Mouse (Mus musculus) CH12.LX (cell line): ENCODE measurements around the gene Tecta. TPM values are rescaled to one million over a fixed set of nuclear protein-coding genes. Genes with fewer than 3 reads are reported as not detected.

Experiments used
- DNase-seq: peaks from one replicate; pipeline ENCODE4 v3.0.0-alpha.2; 2013; ENCODE audit errors: extremely low read depth
- H3K27ac ChIP-seq: 2 replicates; pipeline ENCODE4 v1.5.1; 2012; ENCODE audit warnings: low read depth, mild to moderate bottlenecking, control low read depth, moderate library complexity; ENCODE audit not compliant: insufficient read depth
- H3K27me3 ChIP-seq: replicated peaks from 2 replicates; pipeline ENCODE3; 2012; ENCODE audit warnings: inconsistent platforms
- H3K36me3 ChIP-seq, 2 experiments: replicated peaks in 1 of 2; 2 replicates each; pipeline versions ENCODE3 to v1.6.1; 2012; ENCODE audit warnings: inconsistent platforms in 1 of 2, low read length in 1 of 2, mild to moderate bottlenecking in 1 of 2, mixed read lengths in 1 of 2, moderate library complexity in 1 of 2; ENCODE audit not compliant: control insufficient read depth in 1 of 2, insufficient read depth in 1 of 2
- H3K4me1 ChIP-seq, 2 experiments: 2 replicates each; pipeline ENCODE4 v1.6.1; 2012; ENCODE audit warnings: inconsistent platforms in 1 of 2, moderate library complexity in 1 of 2; ENCODE audit not compliant: insufficient read depth in 2 of 2, control insufficient read depth in 1 of 2
- H3K4me2 ChIP-seq: 2 replicates; pipeline ENCODE4 v1.6.1; 2012; ENCODE audit warnings: low read depth, mild to moderate bottlenecking, control low read depth; ENCODE audit not compliant: poor library complexity, insufficient read depth, severe bottlenecking
- H3K4me3 ChIP-seq, 3 experiments: fragments of 150-350 bp in 1 of 3; sonication (generic) in 1 of 3; replicated peaks in 1 of 3; 2 replicates each; pipeline versions ENCODE3 to v1.5.1; 2011 to 2012; ENCODE audit warnings: low read depth in 2 of 3, low read length in 2 of 3, mild to moderate bottlenecking in 2 of 3, moderate library complexity in 2 of 3, control low read depth in 1 of 3, improper control_type of control experiment in 1 of 3, inconsistent platforms in 1 of 3, mixed read lengths in 1 of 3; ENCODE audit not compliant: poor library complexity in 1 of 3
- H3K79me2 ChIP-seq: replicated peaks from 2 replicates; pipeline ENCODE4 v1.6.1; 2012; ENCODE audit warnings: mild to moderate bottlenecking, moderate library complexity; ENCODE audit not compliant: control insufficient read depth, poor library complexity, insufficient read depth, severe bottlenecking; ENCODE audit errors: extremely low read depth
- H3K9ac ChIP-seq: 2 replicates; pipeline ENCODE4 v1.6.1; 2012; ENCODE audit warnings: low read depth, mild to moderate bottlenecking, control low read depth, moderate library complexity; ENCODE audit not compliant: insufficient read depth
- H3K9me3 ChIP-seq: replicated peaks from 2 replicates; pipeline ENCODE3; 2012; ENCODE audit warnings: low read length, inconsistent platforms, mixed read lengths
- CHD2 ChIP-seq: IDR thresholded peaks from 2 replicates; pipeline ENCODE4 v1.6.1; 2011; ENCODE audit warnings: low read length, improper control_type of control experiment
- CTCF ChIP-seq, 2 experiments: IDR thresholded peaks in 1 of 2; conservative IDR thresholded peaks in 1 of 2; 2 replicates each; pipeline ENCODE4 v1.5.1; 2011 to 2012; ENCODE audit warnings: low read depth in 2 of 2, low read length in 2 of 2, improper control_type of control experiment in 1 of 2, inconsistent platforms in 1 of 2, mild to moderate bottlenecking in 1 of 2, moderate library complexity in 1 of 2
- E2F4 ChIP-seq: IDR thresholded peaks from 2 replicates; pipeline ENCODE4 v1.6.1; 2011; ENCODE audit warnings: low read depth, low read length, improper control_type of control experiment; ENCODE audit not compliant: insufficient replicate concordance
- EP300 ChIP-seq: IDR thresholded peaks from 2 replicates; pipeline ENCODE4 v1.6.1; 2011; ENCODE audit warnings: low read length, improper control_type of control experiment
- ETS1 ChIP-seq: conservative IDR thresholded peaks from 2 replicates; pipeline ENCODE4 v1.6.1; 2012; ENCODE audit warnings: low read depth, mild to moderate bottlenecking, inconsistent platforms, low read length, improper control_type of control experiment, moderate library complexity
- GABPA ChIP-seq: IDR thresholded peaks from 2 replicates; pipeline ENCODE4 v1.6.1; 2012; ENCODE audit warnings: low read depth, low read length, improper control_type of control experiment, inconsistent platforms; ENCODE audit not compliant: insufficient replicate concordance
- HCFC1 ChIP-seq: IDR thresholded peaks from 2 replicates; pipeline ENCODE4 v1.6.1; 2012; ENCODE audit warnings: low read depth, mild to moderate bottlenecking, inconsistent platforms, low read length, improper control_type of control experiment
- IRF4 ChIP-seq: IDR thresholded peaks from 2 replicates; pipeline ENCODE4 v1.6.1; 2014; ENCODE audit warnings: low read depth, mild to moderate bottlenecking, inconsistent platforms, low read length, improper control_type of control experiment
- JUND ChIP-seq: conservative IDR thresholded peaks from 2 replicates; pipeline ENCODE4 v1.6.1; 2011; ENCODE audit warnings: low read depth, low read length, improper control_type of control experiment
- KAT2A ChIP-seq: IDR thresholded peaks from 2 replicates; pipeline ENCODE4 v1.6.1; 2012; ENCODE audit warnings: low read length, improper control_type of control experiment, inconsistent platforms; ENCODE audit not compliant: insufficient replicate concordance
- MAFK ChIP-seq: IDR thresholded peaks from 2 replicates; pipeline ENCODE4 v1.6.1; 2011; ENCODE audit warnings: low read length, improper control_type of control experiment; ENCODE audit not compliant: insufficient replicate concordance
- MAX ChIP-seq: IDR thresholded peaks from 2 replicates; pipeline ENCODE4 v1.6.1; 2011; ENCODE audit warnings: low read length, improper control_type of control experiment
- MXI1 ChIP-seq: IDR thresholded peaks from 2 replicates; pipeline ENCODE4 v1.6.1; 2011; ENCODE audit warnings: mild to moderate bottlenecking, low read depth, low read length, improper control_type of control experiment
- MYC ChIP-seq: IDR thresholded peaks from 2 replicates; pipeline ENCODE4 v1.6.1; 2011; ENCODE audit warnings: low read depth, mild to moderate bottlenecking, improper control_type of control experiment, low read length
- NELFE ChIP-seq: IDR thresholded peaks from 2 replicates; pipeline ENCODE4 v1.6.1; 2011; ENCODE audit warnings: low read depth, low read length, improper control_type of control experiment
- NRF1 ChIP-seq: IDR thresholded peaks from 2 replicates; pipeline ENCODE4 v1.6.1; 2014; ENCODE audit warnings: low read depth, mild to moderate bottlenecking, inconsistent platforms, low read length, improper control_type of control experiment, moderate library complexity
- PAX5 ChIP-seq: IDR thresholded peaks from 2 replicates; pipeline ENCODE4 v1.6.1; 2012; ENCODE audit warnings: low read length, inconsistent platforms, mixed read lengths
- POLR2A ChIP-seq: IDR thresholded peaks from 2 replicates; pipeline ENCODE4 v1.6.1; 2011; ENCODE audit warnings: low read depth, mild to moderate bottlenecking, improper control_type of control experiment, low read length
- POLR2AphosphoS2 ChIP-seq: IDR thresholded peaks from 2 replicates; pipeline ENCODE4 v1.6.1; 2011; ENCODE audit warnings: low read depth, low read length, improper control_type of control experiment
- RAD21 ChIP-seq: IDR thresholded peaks from 2 replicates; pipeline ENCODE4 v1.6.1; 2011; ENCODE audit warnings: low read depth, mild to moderate bottlenecking, low read length, improper control_type of control experiment, moderate library complexity
- TBP ChIP-seq: conservative IDR thresholded peaks from 2 replicates; pipeline ENCODE4 v1.6.1; 2011; ENCODE audit warnings: low read depth, low read length, improper control_type of control experiment
- USF1 ChIP-seq: IDR thresholded peaks from 2 replicates; pipeline ENCODE4 v1.6.1; 2014; ENCODE audit warnings: low read depth, mild to moderate bottlenecking, inconsistent platforms, low read length, improper control_type of control experiment
- USF2 ChIP-seq: conservative IDR thresholded peaks from 2 replicates; pipeline ENCODE4 v1.6.1; 2011; ENCODE audit warnings: low read depth, low read length, improper control_type of control experiment
- ZMIZ1 ChIP-seq: IDR thresholded peaks from 2 replicates; pipeline ENCODE4 v1.6.1; 2012; ENCODE audit warnings: low read depth, mild to moderate bottlenecking, inconsistent platforms, low read length, improper control_type of control experiment
- ZNF384 ChIP-seq: IDR thresholded peaks from 2 replicates; pipeline ENCODE4 v1.6.1; 2012; ENCODE audit warnings: low read depth, low read length, improper control_type of control experiment, inconsistent platforms
- dilution Hi-C: fragments of 300-500 bp; cut with MboI; formaldehyde crosslinking; loops from 2 replicates; pipeline ENCODE4 v1.14.3; 2020; ENCODE audit warnings: low sequenced_read_pairs; ENCODE audit not compliant: extremely low pct_unique_long_range_greater_than_20kb, extremely low pct_ligation_motif_present
- in situ Hi-C: fragments of 300-500 bp; cut with MboI; formaldehyde crosslinking; loops from 3 replicates; pipeline ENCODE4 v1.14.3; 2019; ENCODE audit warnings: low sequenced_read_pairs, low pct_ligation_motif_present, low pct_unique_long_range_greater_than_20kb, mixed read lengths
- polyA plus RNA-seq: library from polyadenylated mRNA; unstranded; fragments of >175 nt; gene quantifications from 2 replicates; pipeline ENCODE4 v1.2.1, GENCODE M21; 2012; ENCODE audit warnings: low read depth; ENCODE audit not compliant: insufficient read length
- total RNA-seq, 2 experiments: library from RNA; depleted of rRNA; stranded (reverse); fragments of 300-350 nt in 1 of 2; fragments of >200 nt in 1 of 2; gene quantifications; 2 replicates each; pipeline ENCODE4 v1.2.3; 2012 to 2014

Tecta gene
- total and polyA plus RNA-seq, 3 experiments, result 0.04 to 0.09 TPM; not detected in 1

- Histone ChIP-seq H3K36me3 (no peaks in the 10 kb centered on the region), H3K27me3 (no peaks in the 10 kb centered on the region), H3K9ac (no peak overlapping the region), H3K4me2 (no peak overlapping the region), H3K27ac (no peak overlapping the region), H3K79me2 (no peaks in the 10 kb centered on the region), H3K9me3 (peaks cover 3% of the 10 kb centered on the region), H3K4me3 (no peak overlapping the region), H3K4me1 (peaks cover 0 to under 1% of the 10 kb centered on the region in 2 experiments; a peak in 1 of 4 replicates)
- in situ Hi-C loops, result loop anchor here (25.0 kb wide), 1 partner anchor 410 kb away; no protein-coding TSS in a partner anchor
- DNase-seq, result no peak
- dilution Hi-C loops, result no loop called here
- no peak for TF ChIP-seq HCFC1
- TF ChIP-seq GABPA, result no peak
- TF ChIP-seq ZNF384, result no peak
- TF ChIP-seq RAD21, result no peak
- TF ChIP-seq JUND, result no peak
- TF ChIP-seq KAT2A, result no peak
- no peak for TF ChIP-seq NRF1
- no peak for TF ChIP-seq E2F4
- no peak for TF ChIP-seq PAX5
- TF ChIP-seq, all 38 proteins: peak for 0
Observed at GRCm38 (mm10) chr9:42377656-42378055, 22.1 kb downstream of the Tecta start.

DNA sequence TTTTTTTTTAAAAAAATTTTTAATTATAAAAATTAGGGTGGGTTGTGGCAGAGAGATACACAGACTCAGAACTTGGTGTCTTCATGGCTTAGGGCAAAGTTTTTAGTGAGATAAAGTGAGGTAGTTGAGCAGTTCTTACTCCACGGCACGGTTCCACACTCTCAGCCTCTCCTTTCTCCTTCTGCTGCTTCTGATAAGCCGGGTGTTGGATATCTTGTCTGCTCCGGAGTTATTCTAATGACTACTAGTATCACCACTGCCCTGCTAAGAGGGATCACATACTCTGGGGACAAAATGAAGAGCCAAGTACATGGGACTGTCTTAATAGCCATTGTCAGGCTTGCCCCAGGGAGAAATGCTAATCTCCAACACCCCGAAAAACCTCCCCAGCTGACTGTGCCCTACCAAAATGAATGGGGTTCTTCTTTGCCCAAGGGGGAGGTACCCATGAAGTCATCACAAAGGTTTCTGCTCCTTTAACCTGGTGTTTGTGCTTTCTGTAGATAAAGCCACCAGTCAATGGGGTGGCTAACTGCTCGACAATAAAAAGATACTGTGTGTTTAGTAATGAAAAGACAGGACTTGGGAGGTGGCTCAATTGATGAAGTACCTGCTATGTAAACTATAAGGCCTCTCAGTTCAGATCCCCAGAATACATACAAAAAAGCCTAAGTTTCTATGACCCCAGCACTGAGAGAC lies 27.9 kb downstream of the Tecta start:
- Histone ChIP-seq H3K36me3 (no peaks in the 10 kb centered on the region), H3K27ac (no peak overlapping the region), H3K4me1 (no peaks in the 10 kb centered on the region), H3K79me2 (no peaks in the 10 kb centered on the region), H3K4me2 (no peak overlapping the region), H3K27me3 (no peaks in the 10 kb centered on the region), H3K9ac (no peak overlapping the region), H3K4me3 (no peak overlapping the region), H3K9me3 (no peaks in the 10 kb centered on the region)
- TF ChIP-seq USF2 (no peak), MYC (no peak), USF1 (no peak), NRF1 (no peak), TBP (no peak), EP300 (no peak), E2F4 (no peak), MXI1 (no peak), POLR2AphosphoS2 (no peak), ETS1 (no peak), CTCF (conservative IDR thresholded peaks at IDR 0.05 in 1 of 2, IDR thresholded peaks at IDR 0.05 in 1 of 2; ENCODE audit: low read depth in 2 of 2, low read length in 2 of 2) (no peak), MAFK (no peak), CHD2 (no peak), IRF4 (no peak), JUND (no peak), POLR2A (no peak), ZMIZ1 (no peak), NELFE (no peak), MAX (no peak)
- dilution Hi-C loops (no loop called here), in situ Hi-C loops (no loop called here)
- no peak for DNase-seq
